Mouse (Mus musculus) hindbrain, embryonic 15.5 days (tissue): ENCODE data around the gene Tmem233. TPM values are rescaled to one million over a fixed set of nuclear protein-coding genes. Genes with fewer than 3 reads are reported as not detected.

Source experiments
- ATAC-seq: fragments of 200-750 bp; cut with Nextera tagmentation; 2 replicates; pipeline ENCODE4 v1.8.0; 2017; ENCODE audit warnings: low read depth, moderate number of reproducible peaks, moderate TSS enrichment; ENCODE audit not compliant: low FRiP score
- H3K27ac ChIP-seq: fragments of 300-500 bp; sonication (generic); replicated peaks from 2 replicates; pipeline ENCODE4 v1.5.1; 2015; ENCODE audit warnings: mild to moderate bottlenecking, inconsistent platforms
- H3K27me3 ChIP-seq: fragments of 300-500 bp; sonication (generic); 2 replicates; pipeline ENCODE4 v1.6.1; 2015; ENCODE audit warnings: control low read depth, inconsistent platforms
- H3K36me3 ChIP-seq: fragments of 300-500 bp; sonication (generic); 2 replicates; pipeline ENCODE4 v1.6.1; 2015; ENCODE audit warnings: control low read depth, inconsistent platforms
- H3K4me1 ChIP-seq: fragments of 300-500 bp; sonication (generic); replicated peaks from 2 replicates; pipeline ENCODE4 v1.6.1; 2015; ENCODE audit warnings: control low read depth, inconsistent platforms
- H3K4me2 ChIP-seq: fragments of 300-500 bp; sonication (generic); 2 replicates; pipeline ENCODE4 v1.6.1; 2015; ENCODE audit warnings: moderate library complexity, mild to moderate bottlenecking, inconsistent platforms
- H3K4me3 ChIP-seq: fragments of 300-500 bp; sonication (generic); 2 replicates; pipeline ENCODE4 v1.5.1; 2015; ENCODE audit warnings: mild to moderate bottlenecking, inconsistent platforms
- H3K9ac ChIP-seq: fragments of 300-500 bp; sonication (generic); 2 replicates; pipeline ENCODE4 v1.6.1; 2015; ENCODE audit warnings: inconsistent platforms
- H3K9me3 ChIP-seq: fragments of 300-500 bp; sonication (generic); 2 replicates; pipeline ENCODE4 v1.6.1; 2016; ENCODE audit warnings: control low read depth, inconsistent platforms
- WGBS: fragments of 180-500 bp; shearing (Covaris S2); methylation state at CpG from one replicate; pipeline ENCODE4 v1.1.7; 2015; 5-methylcytosine and 5-hydroxymethylcytosine counted together
- polyA plus RNA-seq: library from polyadenylated mRNA; unstranded; fragments of >200 nt; fragmentation: Nextera tagmentation; extraction: Ambion mirVana; gene quantifications from 2 replicates; pipeline ENCODE4 v1.2.1, GENCODE M21; 2015

The Tmem233 gene
- not detected in 2 replicates for polyA plus RNA-seq

- H3K4me1 ChIP-seq, result no peaks in the 10 kb centered on the region; the same call in 1 of the 2 replicates
- H3K9me3 ChIP-seq, result no peaks in the 10 kb centered on the region
- no peak within 1 kb of the TSS for H3K4me3 ChIP-seq
- peaks cover 22% of the 10 kb centered on the region; the same call in 1 of the 2 replicates for H3K27me3 ChIP-seq
- no peak within 1 kb of the TSS for H3K27ac ChIP-seq
- H3K36me3 ChIP-seq, result no peaks in the 10 kb centered on the region
- no peak for ATAC-seq
- no peak within 1 kb of the TSS for H3K9ac ChIP-seq
- no peak within 1 kb of the TSS; the same call in 1 of the 2 replicates for H3K4me2 ChIP-seq
- WGBS, result 17% methylated on average over 17 of the region's 17 CpGs
Measured at GRCm38 (mm10) chr5:116083081-116083480, at the start of gene Tmem233. TSS of gene Tmem233 (minus strand) at chr5:116083244.

GRCm38 (mm10) chr5:116123344-116123743 is 40.3 kb upstream of the Tmem233 start:
- Histone ChIP-seq H3K9ac (no peak overlapping the region), H3K27ac (no peak overlapping the region), H3K36me3 (no peaks in the 10 kb centered on the region), H3K4me2 (0 out of 2 replicates have a peak overlapping the region, but pooled peaks have one; percentile 2), H3K27me3 (peaks cover 3% of the 10 kb centered on the region; the same call in 1 of the 2 replicates), H3K4me3 (no peak overlapping the region), H3K4me1 (no peaks in the 10 kb centered on the region; the same call in 1 of the 2 replicates), H3K9me3 (no peaks in the 10 kb centered on the region)
- ATAC-seq, result peak; percentile 74; the same call in 1 of the 2 replicates
- WGBS, result 9% methylated on average over 11 of the region's 11 CpGs

- 40% methylated on average over 9 of the region's 9 CpGs for whole genome bisulfite sequencing
- no peak overlapping the region for H3K9ac ChIP-seq
- H3K4me2 ChIP-seq, result no peak overlapping the region
- no peak for ATAC-seq
- H3K4me1 ChIP-seq, result peaks cover 8% of the 10 kb centered on the region; the same call in 1 of the 2 replicates
- H3K4me3 ChIP-seq, result no peak overlapping the region
- no peaks in the 10 kb centered on the region for H3K9me3 ChIP-seq
- H3K27me3 ChIP-seq, result no peaks in the 10 kb centered on the region
- no peaks in the 10 kb centered on the region for H3K36me3 ChIP-seq
- H3K27ac ChIP-seq, result no peak overlapping the region
Measured at GRCm38 (mm10) chr5:116116567-116116966, 33.5 kb upstream of the Tmem233 start.

- H3K27me3 ChIP-seq, result no peaks in the 10 kb centered on the region
- H3K4me3 ChIP-seq, result no peak overlapping the region
- ATAC-seq, result no peak
- H3K27ac ChIP-seq, result no peak overlapping the region
- 63% methylated on average over 4 of the region's 4 CpGs for WGBS
- no peaks in the 10 kb centered on the region for H3K36me3 ChIP-seq
- no peaks in the 10 kb centered on the region for H3K9me3 ChIP-seq
- H3K9ac ChIP-seq, result no peak overlapping the region
- no peak overlapping the region for H3K4me2 ChIP-seq
- H3K4me1 ChIP-seq, result peaks cover 8% of the 10 kb centered on the region; the same call in 1 of the 2 replicates
Measured at GRCm38 (mm10) chr5:116116110-116116509, 33.1 kb upstream of the Tmem233 start.

- no peak overlapping the region for H3K27ac ChIP-seq
- no peaks in the 10 kb centered on the region for H3K36me3 ChIP-seq
- 57% methylated on average over 14 of the region's 14 CpGs for WGBS
- ATAC-seq, result no peak
- H3K4me2 ChIP-seq, result no peak overlapping the region
- peaks cover 8% of the 10 kb centered on the region; the same call in 1 of the 2 replicates for H3K4me1 ChIP-seq
- H3K27me3 ChIP-seq, result no peaks in the 10 kb centered on the region
- H3K9me3 ChIP-seq, result no peaks in the 10 kb centered on the region
- H3K9ac ChIP-seq, result no peak overlapping the region
- no peak overlapping the region for H3K4me3 ChIP-seq
Measured at GRCm38 (mm10) chr5:116115071-116115834, 32.2 kb upstream of the Tmem233 start.

- no peak overlapping the region for H3K4me3 ChIP-seq
- WGBS, result 94% methylated on average over 10 of the region's 10 CpGs
- H3K9ac ChIP-seq, result no peak overlapping the region
Measured at GRCm38 (mm10) chr5:116108651-116109050, 25.6 kb upstream of the Tmem233 start.

GRCm38 (mm10) chr5:116084231-116084630 is 1.2 kb upstream of the Tmem233 start:
- no peak overlapping the region for H3K4me3 ChIP-seq
- H3K36me3 ChIP-seq, result no peaks in the 10 kb centered on the region
- H3K9me3 ChIP-seq, result no peaks in the 10 kb centered on the region
- H3K27me3 ChIP-seq, result peaks cover 22% of the 10 kb centered on the region; the same call in 1 of the 2 replicates
- H3K9ac ChIP-seq, result no peak overlapping the region
- no peaks in the 10 kb centered on the region; the same call in 1 of the 2 replicates for H3K4me1 ChIP-seq
- H3K4me2 ChIP-seq, result no peak overlapping the region
- H3K27ac ChIP-seq, result no peak overlapping the region
- no peak for ATAC-seq
- WGBS, result 87% methylated on average over 6 of the region's 6 CpGs

More at GRCm38 (mm10) chr5:116108651-116109050, 25.6 kb upstream of the Tmem233 start:
- Histone ChIP-seq H3K4me1 (no peaks in the 10 kb centered on the region), H3K27ac (no peak overlapping the region), H3K4me2 (no peak overlapping the region), H3K27me3 (no peaks in the 10 kb centered on the region), H3K36me3 (no peaks in the 10 kb centered on the region), H3K9me3 (no peaks in the 10 kb centered on the region)
- no peak for ATAC-seq

- WGBS, result 43% methylated on average over 17 of the region's 17 CpGs
- H3K9me3 ChIP-seq, result no peaks in the 10 kb centered on the region
- no peak overlapping the region for H3K27ac ChIP-seq
- no peak overlapping the region for H3K4me3 ChIP-seq
- peaks cover 22% of the 10 kb centered on the region; the same call in 1 of the 2 replicates for H3K27me3 ChIP-seq
- ATAC-seq, result no peak
- no peaks in the 10 kb centered on the region; the same call in 1 of the 2 replicates for H3K4me1 ChIP-seq
- H3K9ac ChIP-seq, result no peak overlapping the region
- no peaks in the 10 kb centered on the region for H3K36me3 ChIP-seq
- H3K4me2 ChIP-seq, result no peak overlapping the region
Measured at GRCm38 (mm10) chr5:116082241-116082900, 673 bp downstream of the Tmem233 start.

- no peak overlapping the region for H3K9ac ChIP-seq
- no peaks in the 10 kb centered on the region; the same call in 1 of the 2 replicates for H3K4me1 ChIP-seq
- H3K27me3 ChIP-seq, result peaks cover 22% of the 10 kb centered on the region; the same call in 1 of the 2 replicates
- no peaks in the 10 kb centered on the region for H3K36me3 ChIP-seq
- ATAC-seq, result no peak
- H3K4me3 ChIP-seq, result no peak overlapping the region
- H3K9me3 ChIP-seq, result no peaks in the 10 kb centered on the region
- 76% methylated on average over 7 of the region's 7 CpGs for WGBS
- H3K27ac ChIP-seq, result no peak overlapping the region
- no peak overlapping the region for H3K4me2 ChIP-seq
Measured at GRCm38 (mm10) chr5:116081616-116082015, 1.4 kb downstream of the Tmem233 start.

- H3K4me2 ChIP-seq, result no peak overlapping the region
- no peaks in the 10 kb centered on the region for H3K9me3 ChIP-seq
- no peak overlapping the region for H3K9ac ChIP-seq
- no peak overlapping the region for H3K4me3 ChIP-seq
- 72% methylated on average over 6 of the region's 6 CpGs for WGBS
- no peaks in the 10 kb centered on the region for H3K36me3 ChIP-seq
- no peak overlapping the region for H3K27ac ChIP-seq
- H3K27me3 ChIP-seq, result peaks cover 22% of the 10 kb centered on the region; the same call in 1 of the 2 replicates
- ATAC-seq, result no peak
- no peaks in the 10 kb centered on the region; the same call in 1 of the 2 replicates for H3K4me1 ChIP-seq
Measured at GRCm38 (mm10) chr5:116080736-116081135, 2.3 kb downstream of the Tmem233 start.

- Histone ChIP-seq H3K9me3 (no peaks in the 10 kb centered on the region), H3K36me3 (no peaks in the 10 kb centered on the region), H3K4me1 (no peaks in the 10 kb centered on the region), H3K27ac (no peak overlapping the region), H3K9ac (no peak overlapping the region), H3K4me3 (no peak overlapping the region), H3K27me3 (no peaks in the 10 kb centered on the region), H3K4me2 (no peak overlapping the region)
- no peak for ATAC-seq
- 97% methylated on average over 4 of the region's 4 CpGs for WGBS
Measured at GRCm38 (mm10) chr5:116069618-116070017, 13.4 kb downstream of the Tmem233 start.

GRCm38 (mm10) chr5:116052826-116053225 is 30.2 kb downstream of the Tmem233 start:
- H3K36me3 ChIP-seq, result no peaks in the 10 kb centered on the region
- ATAC-seq, result no peak
- no peak overlapping the region for H3K27ac ChIP-seq
- no peak overlapping the region for H3K4me3 ChIP-seq
- no peaks in the 10 kb centered on the region for H3K4me1 ChIP-seq
- no peaks in the 10 kb centered on the region for H3K9me3 ChIP-seq
- H3K4me2 ChIP-seq, result no peak overlapping the region
- H3K27me3 ChIP-seq, result no peaks in the 10 kb centered on the region
- WGBS, result 55% methylated on average over 6 of the region's 6 CpGs
- no peak overlapping the region for H3K9ac ChIP-seq
